Mouse (Mus musculus): ENCODE results near the gene Ipmk. TPM values are rescaled to one million over a fixed set of nuclear protein-coding genes. Genes with fewer than 3 reads are reported as not detected.
"Not testable (repeated sequence)": the region's sequence is repeated elsewhere in the genome, so short reads cannot be mapped to it uniquely, and the experiment has no call there.

The Ipmk gene
- total RNA-seq, 2 experiments from 2014 or later: 14.4 to 14.6 TPM

- intact Hi-C loops (cut with DNase I): no loop called here
- DNase-seq: no peak
These were observed 16.3 kb downstream of the Ipmk start for GRCm38 (mm10) chr10:71363858-71364257.

DNA sequence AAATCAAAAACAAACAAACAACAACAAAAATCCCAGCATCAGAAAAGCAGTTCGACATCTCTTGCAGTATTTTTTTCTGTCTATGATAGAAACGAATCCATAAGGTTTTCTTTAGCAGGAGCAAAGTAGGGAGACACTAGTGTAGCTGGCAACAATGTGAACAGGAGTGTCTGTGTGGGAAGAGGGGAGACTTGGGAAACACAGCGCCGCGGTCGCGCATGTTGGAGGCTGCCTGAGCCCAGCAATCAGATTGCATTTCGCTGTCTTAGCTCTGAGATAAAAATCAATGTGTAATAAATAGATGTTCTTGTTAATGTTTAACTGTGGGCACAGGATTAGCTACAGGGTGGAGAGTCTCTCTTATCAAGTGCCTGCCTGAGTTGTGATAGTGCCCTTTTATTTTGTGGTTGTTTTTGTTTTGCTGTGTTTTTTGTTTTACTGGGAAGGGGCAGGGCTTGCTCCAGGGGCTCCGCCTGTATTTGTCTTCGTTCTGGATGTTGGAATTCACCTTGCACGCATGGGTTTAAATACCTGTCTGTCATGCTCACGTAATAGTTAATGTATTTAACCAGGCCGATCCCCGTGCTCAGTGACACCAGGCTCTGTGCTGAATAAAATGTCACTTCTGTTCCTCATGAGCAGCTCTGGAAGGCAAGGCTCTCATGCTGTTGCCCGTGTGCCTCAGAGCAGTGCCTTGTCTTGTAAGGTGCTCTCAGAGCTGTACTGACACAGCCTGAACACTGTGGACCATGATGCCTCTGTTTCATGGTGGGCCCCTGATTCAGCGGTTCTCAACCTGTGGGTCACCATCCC lies 20.8 kb downstream of the Ipmk start:
- intact Hi-C loops (cut with DNase I): no loop called here
- no peak for DNase-seq

GRCm38 (mm10) chr10:71369466-71369865 lies 21.9 kb downstream of the Ipmk start:
- intact Hi-C loops (cut with DNase I): no loop called here
- no peak for DNase-seq

DNA sequence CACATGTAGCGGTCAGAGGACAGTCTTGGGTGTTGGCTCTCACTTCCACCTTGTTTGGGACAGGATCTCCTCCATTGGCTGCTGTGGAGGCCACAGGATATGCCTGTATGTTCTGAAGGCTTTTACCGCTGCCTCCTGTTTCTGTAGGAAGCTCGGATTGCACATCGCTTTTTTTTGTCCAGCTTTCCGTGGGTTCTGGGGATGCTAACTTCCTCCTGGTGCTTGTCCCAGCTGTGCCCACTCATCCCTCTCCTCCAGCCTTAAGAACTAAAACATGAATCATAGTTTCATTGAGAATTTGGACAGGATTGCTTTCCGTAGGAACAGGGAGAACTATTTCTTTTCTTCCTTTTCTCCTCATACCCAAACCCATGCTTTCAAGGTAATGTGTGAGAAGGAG lies 24.3 kb downstream of the Ipmk start:
- intact Hi-C loops (cut with DNase I): no loop called here
- no peak for DNase-seq

DNA sequence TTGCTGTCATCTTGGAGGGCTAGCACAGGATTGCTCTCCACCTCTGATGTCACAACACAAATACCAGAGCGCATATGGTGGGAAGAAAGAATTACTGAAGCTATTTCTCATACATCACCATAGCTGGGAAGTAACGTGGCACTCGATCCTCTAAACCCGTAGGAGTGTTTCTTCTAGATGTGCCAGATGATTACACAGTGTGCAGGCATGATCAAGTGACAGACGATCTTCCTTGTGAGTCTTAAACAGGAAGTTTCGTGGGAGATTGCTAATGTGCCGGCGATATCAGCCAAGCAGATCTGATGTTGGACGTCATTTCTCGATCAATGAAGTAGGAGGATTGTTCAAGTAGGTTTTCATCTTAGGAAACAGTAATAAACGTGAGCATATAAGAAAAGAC lies 26.1 kb downstream of the Ipmk start:
- intact Hi-C loops (cut with DNase I): no loop called here
- no peak for DNase-seq

DNA sequence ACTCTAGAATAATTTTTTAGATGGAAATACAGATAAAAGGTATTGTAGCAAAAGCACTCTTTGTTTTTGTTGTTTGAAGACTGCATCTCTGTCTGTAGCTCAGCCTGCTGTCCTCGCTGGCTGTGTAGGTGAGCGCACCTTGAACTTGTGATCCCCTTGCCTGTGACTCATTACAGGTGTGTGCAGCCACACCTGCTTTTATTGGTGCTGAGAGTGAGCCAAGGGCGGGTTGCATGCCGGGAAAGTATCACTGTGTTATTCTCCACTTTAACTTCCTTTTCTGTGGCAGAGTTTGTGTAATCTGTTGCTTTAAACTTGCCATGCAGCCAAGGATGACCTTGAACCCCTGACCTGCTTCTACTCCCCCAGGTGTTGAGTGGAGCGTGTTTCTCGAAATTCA lies 28.5 kb downstream of the Ipmk start:
- DNase-seq: no peak
- intact Hi-C loops (cut with DNase I): no loop called here

- DNase-seq: no peak
- intact Hi-C loops (cut with DNase I): no loop called here
These were observed 32.8 kb downstream of the Ipmk start for GRCm38 (mm10) chr10:71380406-71380805.

GRCm38 (mm10) chr10:71381471-71382033 lies 34.0 kb downstream of the Ipmk start:
- no peak for DNase-seq
- intact Hi-C loops (cut with DNase I): no loop called here

GRCm38 (mm10) chr10:71382109-71382508 lies 34.5 kb downstream of the Ipmk start:
- intact Hi-C loops (cut with DNase I): no loop called here
- DNase-seq: no peak

- no peak for DNase-seq
- intact Hi-C loops (cut with DNase I): no loop called here
These were observed 35.4 kb downstream of the Ipmk start for GRCm38 (mm10) chr10:71382858-71383551.

- intact Hi-C loops (cut with DNase I); DNase-seq: not testable (repeated sequence)
These were observed 36.0 kb downstream of the Ipmk start for GRCm38 (mm10) chr10:71383552-71383924.

GRCm38 (mm10) chr10:71384159-71385044 lies 36.8 kb downstream of the Ipmk start:
- intact Hi-C loops (cut with DNase I): no loop called here
- no peak for DNase-seq

DNA sequence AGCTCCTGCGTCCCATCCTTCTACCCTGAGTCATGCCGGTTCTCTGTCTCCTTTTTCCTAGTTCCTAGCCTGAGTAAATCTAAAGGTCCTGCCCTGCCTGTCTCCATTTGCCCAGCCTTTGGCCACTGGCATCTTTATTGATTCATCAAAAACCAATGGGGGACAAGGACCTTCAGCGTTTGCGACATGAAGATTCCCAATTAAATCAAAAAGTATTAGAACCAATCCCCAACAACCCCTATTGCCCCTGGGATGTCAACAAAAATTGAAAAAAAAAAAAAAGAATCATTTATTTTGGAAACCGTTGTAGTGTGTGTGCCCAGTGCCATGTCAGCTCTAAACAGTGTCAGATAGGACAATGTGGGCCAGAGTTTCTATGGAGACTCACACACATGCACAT lies 41.7 kb downstream of the Ipmk start:
- DNase-seq: no peak
- intact Hi-C loops (cut with DNase I): no loop called here

GRCm38 (mm10) chr10:71398383-71399145 lies 51.0 kb downstream of the Ipmk start:
- no peak for DNase-seq
- intact Hi-C loops (cut with DNase I): no loop called here

GRCm38 (mm10) chr10:71399399-71399798 lies 51.8 kb downstream of the Ipmk start:
- intact Hi-C loops (cut with DNase I): no loop called here
- no peak for DNase-seq

DNA sequence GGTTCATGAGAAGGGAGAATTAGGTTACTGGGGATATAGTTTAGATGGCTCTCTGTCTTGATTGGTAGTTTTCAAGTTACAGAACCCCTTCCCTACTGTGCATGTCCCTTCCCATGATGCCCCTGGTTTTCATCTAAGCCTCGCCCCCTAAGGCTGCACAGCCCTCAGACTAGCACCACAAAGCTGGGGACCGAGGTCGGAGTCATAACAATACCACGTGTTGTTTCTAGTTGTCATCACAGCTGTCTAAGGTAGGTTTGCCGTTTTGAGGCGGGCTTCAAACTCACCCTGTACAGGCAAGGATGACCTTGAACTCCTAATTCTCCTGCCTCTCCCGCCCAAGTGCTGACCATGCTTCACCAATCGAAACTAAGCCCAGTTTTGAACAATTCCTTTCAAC lies 52.4 kb downstream of the Ipmk start:
- intact Hi-C loops (cut with DNase I): no loop called here
- no peak for DNase-seq

GRCm38 (mm10) chr10:71400818-71401646 lies 53.5 kb downstream of the Ipmk start:
- intact Hi-C loops (cut with DNase I): loop anchor here (1.0 kb wide), 1 partner anchor 74 kb away; no protein-coding TSS in a partner anchor
- DNase-seq: peak in 1 of 2 experiments; percentile 65

- intact Hi-C loops (cut with DNase I): no loop called here
- DNase-seq: peak in 1 of 2 experiments; percentile 21
These were observed 56.1 kb downstream of the Ipmk start for GRCm38 (mm10) chr10:71403638-71404037.

Data from heart, postnatal 14 days (tissue).